Mouse (Mus musculus): ENCODE data around the gene Nop53.
A peak's percentile ranks its signal among the peaks of the same experiment; 100 is the strongest.

Gene Nop53

GRCm38 (mm10) chr7:15960691-15961090, 14.8 kb upstream of the Nop53 start:
- DNase-seq (ENCODE audit: low read depth, low spot score), result no peak

DNA sequence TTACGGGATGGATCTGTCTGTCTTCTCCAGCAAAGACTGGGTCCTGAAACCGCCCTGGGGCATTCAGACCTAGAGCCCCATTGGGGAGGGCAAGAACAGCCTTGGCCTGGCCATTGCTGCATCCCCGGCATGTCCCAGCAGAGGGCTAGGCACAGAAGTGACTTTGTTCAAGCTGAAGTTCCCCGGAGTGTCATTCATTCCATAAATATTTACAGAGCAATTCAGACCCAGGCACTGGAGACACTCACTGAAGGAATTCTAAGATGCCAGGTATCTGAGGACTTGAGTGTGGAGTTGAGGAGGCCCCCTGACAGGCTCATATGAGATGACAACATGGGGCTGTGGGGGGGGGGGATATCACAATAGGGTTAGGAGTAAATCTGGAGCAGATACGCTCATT, 10.3 kb upstream of the Nop53 start:
- no peak for DNase-seq (ENCODE audit: low read depth, low spot score)

GRCm38 (mm10) chr7:15955509-15955908, 9.6 kb upstream of the Nop53 start:
- DNase-seq (ENCODE audit: low read depth, low spot score), result no peak

DNA sequence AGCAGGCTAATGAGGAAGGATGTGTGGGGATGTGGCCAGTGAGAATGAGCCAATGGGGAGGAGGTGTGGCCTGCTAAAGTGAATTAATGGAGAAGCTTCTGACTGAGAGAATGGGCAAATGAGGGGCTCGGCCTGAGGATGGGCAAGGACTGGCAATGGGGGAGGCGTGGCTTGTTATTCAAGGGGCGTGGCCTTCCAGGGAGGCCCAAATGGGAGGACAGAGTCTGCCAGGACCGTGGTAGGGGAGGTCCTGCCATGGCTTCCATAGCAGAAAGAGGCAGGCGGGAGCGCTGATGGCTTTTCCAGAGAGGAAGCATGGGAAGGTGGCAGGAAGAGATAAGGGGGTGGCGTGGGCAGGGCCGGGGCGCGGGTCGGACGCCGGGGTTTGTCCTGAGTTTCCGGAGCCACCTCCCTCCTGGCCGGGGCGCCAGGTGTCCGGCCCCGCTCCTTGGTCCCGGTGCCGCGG, 9.1 kb upstream of the Nop53 start:
- DNase-seq (ENCODE audit: low read depth, low spot score), result no peak

GRCm38 (mm10) chr7:15954436-15954835, 8.6 kb upstream of the Nop53 start:
- no peak for DNase-seq (ENCODE audit: low read depth, low spot score)

- DNase-seq (ENCODE audit: low read depth, low spot score), result peak; percentile 49
These were observed 7.6 kb upstream of the Nop53 start for GRCm38 (mm10) chr7:15953307-15954074.

GRCm38 (mm10) chr7:15952416-15952815, 6.5 kb upstream of the Nop53 start:
- no peak for DNase-seq (ENCODE audit: low read depth, low spot score)

GRCm38 (mm10) chr7:15950008-15950407, 4.1 kb upstream of the Nop53 start:
- DNase-seq (ENCODE audit: low read depth, low spot score), result no peak

GRCm38 (mm10) chr7:15949216-15949790, 3.4 kb upstream of the Nop53 start:
- peak; percentile 77 for DNase-seq (ENCODE audit: low read depth, low spot score)

- peak; percentile 86 for DNase-seq (ENCODE audit: low read depth, low spot score)
These were observed 2.6 kb upstream of the Nop53 start for GRCm38 (mm10) chr7:15948381-15948941.

GRCm38 (mm10) chr7:15947653-15948260, 1.9 kb upstream of the Nop53 start:
- DNase-seq (ENCODE audit: low read depth, low spot score), result no peak

DNA sequence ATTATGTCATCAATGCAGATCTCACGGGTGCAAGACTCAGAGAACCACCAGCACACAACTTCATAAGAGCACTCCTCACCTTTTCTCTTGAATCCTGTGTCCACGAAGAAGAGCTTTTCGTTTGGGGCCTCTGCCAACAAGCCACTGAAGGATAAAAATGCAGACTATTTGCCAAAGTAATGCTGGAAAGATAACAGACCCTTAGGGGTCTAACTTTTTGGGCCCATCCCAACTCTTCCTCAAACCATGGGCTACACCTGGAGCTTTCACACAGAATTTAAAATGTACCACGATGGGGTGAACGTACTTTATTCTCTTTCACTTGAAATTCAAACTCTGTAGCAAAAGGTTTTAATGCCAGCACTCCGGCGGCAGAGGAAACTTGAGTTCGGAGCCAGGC, 663 bp downstream of the Nop53 start:
- DNase-seq (ENCODE audit: low read depth, low spot score), result no peak

- DNase-seq (ENCODE audit: low read depth, low spot score), result no peak
These were observed 1.6 kb downstream of the Nop53 start for GRCm38 (mm10) chr7:15944311-15944710.

- DNase-seq (ENCODE audit: low read depth, low spot score), result no peak
These were observed 7.3 kb downstream of the Nop53 start for GRCm38 (mm10) chr7:15938621-15939020.

GRCm38 (mm10) chr7:15937491-15937890, 8.4 kb downstream of the Nop53 start:
- DNase-seq (ENCODE audit: low read depth, low spot score), result no peak

GRCm38 (mm10) chr7:15933437-15934359, 12.2 kb downstream of the Nop53 start:
- no peak for DNase-seq (ENCODE audit: low read depth, low spot score)

GRCm38 (mm10) chr7:15931635-15932034, 14.2 kb downstream of the Nop53 start:
- DNase-seq (ENCODE audit: low read depth, low spot score), result no peak

- DNase-seq (ENCODE audit: low read depth, low spot score), result no peak
These were observed 15.3 kb downstream of the Nop53 start for GRCm38 (mm10) chr7:15930543-15930942.

DNA sequence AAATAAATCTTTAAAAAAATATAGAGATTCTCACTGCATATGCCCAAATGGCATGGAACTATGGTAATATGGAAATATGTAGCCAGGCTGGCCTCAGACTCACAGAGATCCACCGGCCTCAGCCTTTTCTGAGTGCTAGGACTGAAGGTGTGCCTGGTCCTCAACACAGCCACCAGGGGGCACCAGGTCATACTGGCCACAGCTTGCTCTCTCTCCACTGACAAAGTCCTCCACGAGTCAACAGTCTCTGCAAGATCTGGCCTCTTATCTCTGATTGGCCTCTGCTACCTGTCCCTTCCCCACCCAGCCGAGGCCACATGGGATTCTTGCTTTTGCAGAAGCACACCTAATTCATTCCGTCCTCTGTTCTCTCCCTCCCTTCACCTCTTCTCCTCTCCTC, 16.0 kb downstream of the Nop53 start:
- peak; percentile 63 for DNase-seq (ENCODE audit: low read depth, low spot score)

- DNase-seq (ENCODE audit: low read depth, low spot score), result peak; percentile 95
These were observed 23.6 kb downstream of the Nop53 start, which contains the start of gene Selenow for GRCm38 (mm10) chr7:15922220-15922773. Gene Selenow (minus strand): TSS chr7:15922402.

GRCm38 (mm10) chr7:15921796-15922195, 24.1 kb downstream of the Nop53 start:
- peak; percentile 77 for DNase-seq (ENCODE audit: low read depth, low spot score)

All from CD4-positive helper T cell, adult 2 months (primary cell).